Mouse (Mus musculus) kidney, postnatal 0 days (tissue): Measurements from ENCODE around the gene Gpx5. TPM values are rescaled to one million over a fixed set of nuclear protein-coding genes. Genes with fewer than 3 reads are reported as not detected.

Experiments
- ATAC-seq: fragments of 200-750 bp; cut with Nextera tagmentation; replicated peaks from 2 replicates; pipeline ENCODE4 v1.8.0; 2017; ENCODE audit warnings: low read depth, moderate number of reproducible peaks, moderate TSS enrichment, moderate library complexity; ENCODE audit not compliant: low FRiP score
- DNase-seq: peaks from one replicate; pipeline ENCODE4 v3.0.0-alpha.2; 2016; ENCODE audit warnings: low spot score
- H3K27ac ChIP-seq: fragments of 300-500 bp; sonication (generic); 2 replicates; pipeline ENCODE4 v1.5.1; 2014; ENCODE audit warnings: mild to moderate bottlenecking
- H3K27me3 ChIP-seq: fragments of 300-500 bp; sonication (generic); 2 replicates; pipeline ENCODE4 v1.6.1; 2014; ENCODE audit warnings: low read length, mixed read lengths; ENCODE audit not compliant: insufficient read depth
- H3K36me3 ChIP-seq: fragments of 300-500 bp; sonication (generic); 2 replicates; pipeline ENCODE4 v1.6.1; 2014; ENCODE audit warnings: low read length, mixed read lengths; ENCODE audit not compliant: insufficient read depth
- H3K4me1 ChIP-seq: fragments of 300-500 bp; sonication (generic); replicated peaks from 2 replicates; pipeline ENCODE4 v1.6.1; 2014; ENCODE audit warnings: antibody characterized with exemption, low read length, mixed read lengths; ENCODE audit not compliant: insufficient read depth
- H3K4me2 ChIP-seq: fragments of 300-500 bp; sonication (generic); 2 replicates; pipeline ENCODE4 v1.6.1; 2014; ENCODE audit warnings: mild to moderate bottlenecking, low read length, moderate library complexity, mixed read lengths
- H3K4me3 ChIP-seq: fragments of 300-500 bp; sonication (generic); replicated peaks from 2 replicates; pipeline ENCODE4 v1.5.1; 2014; ENCODE audit warnings: low read depth, low read length
- H3K9ac ChIP-seq: fragments of 300-500 bp; sonication (generic); 2 replicates; pipeline ENCODE4 v1.6.1; 2014; ENCODE audit warnings: low read depth, low read length
- H3K9me3 ChIP-seq: fragments of 300-500 bp; sonication (generic); replicated peaks from 2 replicates; pipeline ENCODE4 v1.6.1; 2016; ENCODE audit warnings: low read length, inconsistent platforms, mixed read lengths
- CTCF ChIP-seq: IDR thresholded peaks from 2 replicates; pipeline ENCODE4 v1.5.1; 2016; ENCODE audit warnings: antibody characterized with exemption, low read depth, mild to moderate bottlenecking, moderate library complexity
- WGBS: fragments of 180-500 bp; shearing (Covaris S2); extraction: QIAGEN DNeasy Blood & Tissue Kit; methylation state at CpG from one replicate; pipeline ENCODE4 v1.1.7; 2014; 5-methylcytosine and 5-hydroxymethylcytosine counted together
- polyA plus RNA-seq: library from polyadenylated mRNA; unstranded; fragments of >200 nt; fragmentation: Nextera tagmentation; extraction: Ambion mirVana; gene quantifications from 2 replicates; pipeline ENCODE4 v1.2.1, GENCODE M21; 2015

The Gpx5 gene
- not detected in 2 replicates for polyA plus RNA-seq

- DNase-seq (no peak), ATAC-seq (no peak)
- H3K27ac ChIP-seq, result no peak within 1 kb of the TSS
- no peak within 1 kb of the TSS for H3K4me3 ChIP-seq
- 90% methylated on average over 6 of the region's 6 CpGs for WGBS
- H3K4me2 ChIP-seq, result no peak within 1 kb of the TSS
- H3K9me3 ChIP-seq, result no peaks in the 10 kb centered on the region
- no peak for TF ChIP-seq CTCF
- H3K9ac ChIP-seq, result no peak within 1 kb of the TSS
- H3K4me1 ChIP-seq, result no peaks in the 10 kb centered on the region
- H3K36me3 ChIP-seq, result no peaks in the 10 kb centered on the region
- H3K27me3 ChIP-seq, result no peaks in the 10 kb centered on the region; the same call in 1 of the 2 replicates
These were observed at the start of gene Gpx5 for GRCm38 (mm10) chr13:21292631-21293030. Gene Gpx5, minus strand, starts transcription at chr13:21292731.

- ATAC-seq (0 out of 2 replicates have a peak, but pooled peaks have one; percentile 53), DNase-seq (peak; percentile 27)
- Histone ChIP-seq H3K4me2 (peak overlapping the region; percentile 66), H3K36me3 (no peaks in the 10 kb centered on the region), H3K9me3 (no peaks in the 10 kb centered on the region), H3K4me1 (no peaks in the 10 kb centered on the region), H3K9ac (peak overlapping the region; percentile 10; the same call in 1 of the 2 replicates), H3K27me3 (no peaks in the 10 kb centered on the region), H3K27ac (no peak overlapping the region), H3K4me3 (peak overlapping the region; percentile 35)
- no peak for TF ChIP-seq CTCF
- WGBS, result under 1% methylated on average over 9 of the region's 9 CpGs
These were observed 34.9 kb upstream of the Gpx5 start for GRCm38 (mm10) chr13:21327424-21327823.

- Histone ChIP-seq H3K4me3 (peak overlapping the region; percentile 35), H3K9ac (peak overlapping the region; percentile 10; the same call in 1 of the 2 replicates), H3K9me3 (no peaks in the 10 kb centered on the region), H3K4me1 (0 out of 2 replicates have a peak, but pooled peaks cover 4% of the 10 kb centered on the region), H3K36me3 (no peaks in the 10 kb centered on the region), H3K4me2 (peak overlapping the region; percentile 66), H3K27me3 (no peaks in the 10 kb centered on the region), H3K27ac (no peak overlapping the region)
- WGBS, result under 1% methylated on average over 24 of the region's 24 CpGs
- peak; percentile 89 for TF ChIP-seq CTCF
- DNase-seq, result peak; percentile 94
- peak; percentile 57 for ATAC-seq
These were observed 34.2 kb upstream of the Gpx5 start for GRCm38 (mm10) chr13:21326657-21327211.

- Histone ChIP-seq H3K4me1 (0 out of 2 replicates have a peak, but pooled peaks cover 4% of the 10 kb centered on the region), H3K27me3 (no peaks in the 10 kb centered on the region), H3K9ac (no peak overlapping the region), H3K36me3 (no peaks in the 10 kb centered on the region), H3K4me3 (peak overlapping the region; percentile 35; the same call in 1 of the 2 replicates), H3K27ac (no peak overlapping the region), H3K4me2 (peak overlapping the region; percentile 66), H3K9me3 (no peaks in the 10 kb centered on the region)
- peak; percentile 68 for TF ChIP-seq CTCF
- WGBS, result under 1% methylated on average over 4 of the region's 4 CpGs
- DNase-seq, result peak; percentile 74
- ATAC-seq, result peak; percentile 59; the same call in 1 of the 2 replicates
These were observed 33.7 kb upstream of the Gpx5 start for GRCm38 (mm10) chr13:21326191-21326590.

- DNase-seq (no peak), ATAC-seq (no peak)
- no peak for TF ChIP-seq CTCF
- Histone ChIP-seq H3K9ac (no peak overlapping the region), H3K4me1 (0 out of 2 replicates have a peak, but pooled peaks cover 4% of the 10 kb centered on the region), H3K9me3 (no peaks in the 10 kb centered on the region), H3K36me3 (no peaks in the 10 kb centered on the region), H3K4me3 (no peak overlapping the region), H3K27ac (no peak overlapping the region), H3K4me2 (0 out of 2 replicates have a peak overlapping the region, but pooled peaks have one; percentile 23), H3K27me3 (no peaks in the 10 kb centered on the region)
- 67% methylated on average over 6 of the region's 6 CpGs for WGBS
These were observed 30.9 kb upstream of the Gpx5 start for GRCm38 (mm10) chr13:21323405-21323804.

GRCm38 (mm10) chr13:21322509-21323375 lies 30.2 kb upstream of the Gpx5 start:
- Histone ChIP-seq H3K9me3 (no peaks in the 10 kb centered on the region), H3K9ac (no peak overlapping the region), H3K36me3 (no peaks in the 10 kb centered on the region), H3K27me3 (no peaks in the 10 kb centered on the region), H3K4me2 (peak overlapping the region; percentile 49), H3K4me3 (peak overlapping the region; percentile 13; the same call in 1 of the 2 replicates), H3K4me1 (0 out of 2 replicates have a peak, but pooled peaks cover 4% of the 10 kb centered on the region), H3K27ac (no peak overlapping the region)
- peak; percentile 24 for DNase-seq
- WGBS, result 17% methylated on average over 18 of the region's 18 CpGs
- ATAC-seq, result no peak
- no peak for TF ChIP-seq CTCF
